Mouse (Mus musculus) intestine, embryonic 14.5 days (tissue): ENCODE measurements around the gene Cutal. TPM values are rescaled to one million over a fixed set of nuclear protein-coding genes. Genes with fewer than 3 reads are reported as not detected.

Experiments used
- ATAC-seq: fragments of 200-750 bp; cut with Nextera tagmentation; replicated peaks from 2 replicates; pipeline ENCODE4 v1.8.0; 2017; ENCODE audit warnings: low read depth, moderate number of reproducible peaks, moderate TSS enrichment, moderate library complexity; ENCODE audit not compliant: low FRiP score, low TSS enrichment
- DNase-seq: peaks from one replicate; pipeline ENCODE4 v3.0.0-alpha.2; 2018; ENCODE audit warnings: low spot score
- H3K27ac ChIP-seq: fragments of 300-500 bp; sonication (generic); 2 replicates; pipeline ENCODE4 v1.5.1; 2014; ENCODE audit warnings: low read depth, mild to moderate bottlenecking, control low read depth
- H3K27me3 ChIP-seq: fragments of 300-500 bp; sonication (generic); replicated peaks from 2 replicates; pipeline ENCODE4 v1.6.1; 2014; ENCODE audit warnings: low read length, control low read depth; ENCODE audit not compliant: control insufficient read depth, insufficient read depth
- H3K36me3 ChIP-seq: fragments of 300-500 bp; sonication (generic); 2 replicates; pipeline ENCODE4 v1.6.1; 2014; ENCODE audit warnings: low read length, control low read depth; ENCODE audit not compliant: control insufficient read depth, insufficient read depth
- H3K4me1 ChIP-seq: fragments of 300-500 bp; sonication (generic); replicated peaks from 2 replicates; pipeline ENCODE4 v1.6.1; 2014; ENCODE audit warnings: low read length, control low read depth, mixed read lengths; ENCODE audit not compliant: control insufficient read depth, insufficient read depth
- H3K4me2 ChIP-seq: fragments of 300-500 bp; sonication (generic); 2 replicates; pipeline ENCODE4 v1.6.1; 2014; ENCODE audit warnings: low read length
- H3K4me3 ChIP-seq: fragments of 300-500 bp; sonication (generic); 2 replicates; pipeline ENCODE4 v1.5.1; 2014; ENCODE audit warnings: low read depth, low read length, control low read depth, mixed read lengths
- H3K9ac ChIP-seq: fragments of 300-500 bp; sonication (generic); 2 replicates; pipeline ENCODE4 v1.6.1; 2014; ENCODE audit warnings: mild to moderate bottlenecking, low read length
- H3K9me3 ChIP-seq: fragments of 300-500 bp; sonication (generic); 2 replicates; pipeline ENCODE4 v1.6.1; 2016; ENCODE audit warnings: low read length, control low read depth; ENCODE audit not compliant: control insufficient read depth
- WGBS: fragments of 180-500 bp; shearing (Covaris S2); extraction: QIAGEN DNeasy Blood & Tissue Kit; methylation state at CpG from one replicate; pipeline ENCODE4 v1.1.7; 2014; 5-methylcytosine and 5-hydroxymethylcytosine counted together
- polyA plus RNA-seq: library from polyadenylated mRNA; unstranded; fragments of >200 nt; fragmentation: Nextera tagmentation; extraction: Ambion mirVana; gene quantifications from 2 replicates; pipeline ENCODE4 v1.2.1, GENCODE M21; 2014

Cutal gene
- polyA plus RNA-seq, 1 experiment from 2014 or later = 2.8 TPM

DNA sequence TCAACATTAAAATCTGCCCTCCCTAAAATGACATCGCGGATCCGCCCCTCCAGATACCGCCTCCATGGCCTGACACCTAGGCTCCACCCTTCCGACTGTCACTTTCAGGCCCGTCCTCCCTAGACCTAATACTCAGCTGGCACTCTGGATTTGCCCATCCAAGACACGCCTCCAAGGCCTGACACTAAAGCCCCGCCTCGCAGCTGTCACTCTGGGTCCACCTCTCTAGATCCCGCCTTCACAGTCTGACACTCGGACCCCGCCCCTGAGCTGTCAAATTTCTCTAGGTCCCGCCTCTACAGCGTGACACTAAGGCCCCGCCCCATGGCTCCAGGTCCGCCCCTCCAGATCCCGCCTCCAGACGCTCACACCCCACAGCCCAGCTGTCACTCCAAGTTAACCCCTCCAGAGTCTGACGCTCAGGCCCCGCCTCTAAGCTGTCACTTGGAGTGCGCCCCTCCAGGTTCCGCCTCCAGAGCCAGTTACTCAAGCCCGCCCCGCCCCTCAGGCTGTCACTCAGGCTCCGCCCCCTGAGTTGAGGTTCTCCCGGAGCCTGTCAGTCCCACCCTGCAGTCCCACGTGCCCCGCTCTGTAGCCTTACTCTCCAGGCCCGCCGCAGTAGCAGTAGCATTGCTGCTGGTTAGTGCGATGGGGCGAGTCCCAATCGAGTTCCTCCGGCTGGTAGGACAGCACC is 30.8 kb downstream of the Cutal start:
- H3K27me3 ChIP-seq = no peaks in the 10 kb centered on the region
- no peaks in the 10 kb centered on the region for H3K36me3 ChIP-seq
- 0 out of 2 replicates have a peak, but pooled peaks cover 5% of the 10 kb centered on the region for H3K4me1 ChIP-seq
- H3K27ac ChIP-seq = no peak overlapping the region; the same call in 1 of the 2 replicates
- WGBS = under 1% methylated on average over 34 of the region's 34 CpGs
- no peak overlapping the region for H3K9ac ChIP-seq
- H3K9me3 ChIP-seq = no peaks in the 10 kb centered on the region
- ATAC-seq = peak; percentile 97
- H3K4me2 ChIP-seq = peak overlapping the region; percentile 56
- DNase-seq = peak; percentile 98
- peak overlapping the region; percentile 31 for H3K4me3 ChIP-seq

DNA sequence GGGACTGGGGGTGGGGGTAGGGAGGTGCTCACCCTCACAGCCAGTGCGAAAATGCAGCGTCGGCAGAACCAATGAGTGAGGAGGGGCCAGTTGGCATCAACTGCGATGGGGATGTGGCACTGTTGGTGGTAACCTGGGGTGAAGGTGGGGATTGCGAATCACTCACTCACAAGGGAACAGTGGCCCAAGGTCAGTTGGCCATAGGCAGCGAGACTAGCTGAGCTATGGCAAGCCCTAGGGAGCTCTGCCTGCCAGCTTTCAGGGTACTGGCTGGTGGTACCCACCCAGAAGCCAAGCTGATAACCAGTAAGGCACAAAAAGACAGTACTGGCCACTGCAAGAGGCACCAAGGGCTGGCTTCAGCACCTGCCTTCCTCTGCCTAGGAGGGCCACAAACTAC is 32.2 kb downstream of the Cutal start:
- H3K27me3 ChIP-seq = 0 out of 2 replicates have a peak, but pooled peaks cover 4% of the 10 kb centered on the region
- no peak overlapping the region for H3K4me3 ChIP-seq
- H3K4me2 ChIP-seq = no peak overlapping the region
- ATAC-seq = no peak
- no peak overlapping the region for H3K27ac ChIP-seq
- WGBS = 64% methylated on average over 6 of the region's 6 CpGs
- H3K9me3 ChIP-seq = no peaks in the 10 kb centered on the region
- 0 out of 2 replicates have a peak, but pooled peaks cover 5% of the 10 kb centered on the region for H3K4me1 ChIP-seq
- H3K36me3 ChIP-seq = no peaks in the 10 kb centered on the region
- DNase-seq = no peak
- H3K9ac ChIP-seq = no peak overlapping the region

DNA sequence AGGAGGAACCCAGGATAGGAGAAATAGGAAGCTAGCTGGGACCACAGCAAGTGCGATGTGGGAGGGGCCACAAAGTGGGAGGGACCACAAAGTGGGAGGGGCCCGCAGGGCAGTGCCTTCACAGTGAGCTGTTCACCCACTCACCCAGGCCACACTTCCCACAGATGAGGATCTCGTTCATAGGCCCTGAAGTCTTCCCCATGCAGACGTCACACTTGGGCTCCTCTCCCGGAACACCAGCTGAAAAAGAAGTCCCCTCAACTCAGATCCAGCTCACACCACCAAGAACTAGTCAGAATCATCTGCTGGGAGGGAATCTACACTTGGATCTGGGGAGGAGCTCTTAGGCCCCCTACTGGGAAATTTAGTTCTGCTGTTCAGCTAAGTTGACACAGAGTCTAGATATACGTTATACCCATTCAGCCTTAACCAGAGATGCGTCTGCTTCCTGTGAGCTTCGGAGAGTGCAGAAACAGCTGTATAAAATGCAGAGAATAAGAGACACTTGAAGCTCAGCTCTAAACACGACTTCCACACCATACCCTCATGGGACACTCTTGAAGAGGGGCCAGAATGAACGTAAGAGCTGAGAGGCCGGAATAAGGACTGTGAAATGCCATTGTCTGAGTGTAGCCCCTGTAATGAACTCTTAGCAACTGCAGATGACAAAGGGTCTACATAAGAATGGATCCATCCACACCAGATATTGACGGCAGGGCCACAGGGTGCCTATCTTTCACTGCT is 32.8 kb downstream of the Cutal start:
- WGBS = 52% methylated on average over 12 of the region's 12 CpGs
- H3K4me3 ChIP-seq = no peak overlapping the region
- no peak overlapping the region for H3K9ac ChIP-seq
- no peaks in the 10 kb centered on the region for H3K36me3 ChIP-seq
- H3K4me1 ChIP-seq = 0 out of 2 replicates have a peak, but pooled peaks cover 5% of the 10 kb centered on the region
- DNase-seq = peak; percentile 52
- peaks cover 7% of the 10 kb centered on the region; the same call in 1 of the 2 replicates for H3K27me3 ChIP-seq
- no peaks in the 10 kb centered on the region for H3K9me3 ChIP-seq
- no peak for ATAC-seq
- H3K4me2 ChIP-seq = no peak overlapping the region
- H3K27ac ChIP-seq = no peak overlapping the region

DNA sequence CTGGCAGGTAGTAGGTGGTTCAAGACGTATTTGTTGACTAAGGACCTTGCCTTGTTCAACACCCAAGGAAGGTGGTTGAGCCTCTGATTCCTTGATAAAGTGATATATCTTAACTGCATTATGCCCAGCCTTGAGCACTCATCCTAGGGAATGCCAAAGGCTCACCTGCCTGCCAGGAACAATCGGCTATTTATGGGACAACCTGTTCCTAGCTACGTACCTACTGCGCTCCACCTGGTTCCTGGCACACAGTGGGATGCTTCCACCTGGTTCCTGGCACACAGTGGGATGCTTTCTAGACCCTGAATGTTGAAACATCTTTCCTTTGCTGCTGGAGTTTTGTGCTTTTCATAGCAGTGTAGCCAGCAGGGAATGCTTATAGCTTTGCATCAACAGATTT is 35.5 kb downstream of the Cutal start:
- Histone ChIP-seq H3K9ac (no peak overlapping the region), H3K27ac (no peak overlapping the region), H3K4me1 (peaks cover 6% of the 10 kb centered on the region; the same call in 1 of the 2 replicates), H3K4me3 (no peak overlapping the region), H3K9me3 (no peaks in the 10 kb centered on the region), H3K4me2 (no peak overlapping the region), H3K27me3 (peaks cover 17% of the 10 kb centered on the region; the same call in 1 of the 2 replicates), H3K36me3 (no peaks in the 10 kb centered on the region)
- DNase-seq (no peak), ATAC-seq (no peak)
- 90% methylated on average over 4 of the region's 4 CpGs for WGBS

DNA sequence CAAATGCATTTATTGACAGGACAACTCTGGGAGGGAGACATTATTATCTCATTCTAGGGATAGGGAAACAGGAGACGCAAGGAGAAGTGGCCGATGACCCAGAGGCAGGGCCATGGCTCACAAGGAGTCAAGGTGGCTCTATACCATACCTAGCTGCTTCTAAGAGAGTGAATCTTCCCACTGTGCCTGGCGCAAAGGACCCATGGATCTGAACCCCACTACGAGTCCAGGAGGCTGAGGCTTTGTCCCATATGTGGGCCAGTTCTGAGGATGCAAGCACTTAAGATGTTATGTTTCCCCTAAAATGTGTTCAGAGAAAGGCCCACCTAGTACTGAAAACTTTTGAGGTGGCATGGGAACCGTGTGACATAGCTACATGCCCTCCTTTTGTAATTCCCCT is 37.7 kb downstream of the Cutal start:
- Histone ChIP-seq H3K27ac (no peak overlapping the region), H3K27me3 (peaks cover 17% of the 10 kb centered on the region; the same call in 1 of the 2 replicates), H3K36me3 (no peaks in the 10 kb centered on the region), H3K4me2 (no peak overlapping the region), H3K4me3 (no peak overlapping the region), H3K9ac (no peak overlapping the region), H3K4me1 (peaks cover 6% of the 10 kb centered on the region; the same call in 1 of the 2 replicates), H3K9me3 (no peaks in the 10 kb centered on the region)
- 84% methylated on average over 5 of the region's 5 CpGs for WGBS
- ATAC-seq = no peak
- DNase-seq = no peak

DNA sequence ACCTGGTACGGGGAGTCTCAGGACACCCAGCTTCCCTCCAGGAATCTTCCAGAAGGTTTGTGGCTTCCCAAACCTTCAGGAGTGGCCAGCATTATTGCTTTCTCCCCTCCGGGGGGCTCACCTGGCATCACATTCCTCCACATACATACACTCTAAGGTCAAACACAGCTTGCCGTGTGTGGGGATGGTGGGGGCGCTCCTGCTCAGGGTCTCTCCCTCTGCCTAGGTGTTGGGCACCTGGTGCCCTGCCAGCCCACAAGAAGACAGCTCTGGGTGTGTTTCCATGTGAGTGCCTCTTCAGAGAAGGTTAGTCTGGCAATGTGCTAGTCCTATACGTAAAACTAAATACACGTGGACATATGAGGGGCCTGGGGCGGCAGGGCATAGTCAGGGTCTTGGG is 38.4 kb downstream of the Cutal start:
- 39% methylated on average over 7 of the region's 7 CpGs for WGBS
- H3K4me2 ChIP-seq = peak overlapping the region; percentile 65
- H3K4me3 ChIP-seq = 0 out of 2 replicates have a peak overlapping the region, but pooled peaks have one; percentile 45
- no peak for ATAC-seq
- peaks cover 17% of the 10 kb centered on the region; the same call in 1 of the 2 replicates for H3K27me3 ChIP-seq
- no peak for DNase-seq
- H3K36me3 ChIP-seq = no peaks in the 10 kb centered on the region
- H3K9ac ChIP-seq = 0 out of 2 replicates have a peak overlapping the region, but pooled peaks have one; percentile 4
- no peak overlapping the region for H3K27ac ChIP-seq
- H3K9me3 ChIP-seq = no peaks in the 10 kb centered on the region
- H3K4me1 ChIP-seq = peaks cover 6% of the 10 kb centered on the region; the same call in 1 of the 2 replicates

DNA sequence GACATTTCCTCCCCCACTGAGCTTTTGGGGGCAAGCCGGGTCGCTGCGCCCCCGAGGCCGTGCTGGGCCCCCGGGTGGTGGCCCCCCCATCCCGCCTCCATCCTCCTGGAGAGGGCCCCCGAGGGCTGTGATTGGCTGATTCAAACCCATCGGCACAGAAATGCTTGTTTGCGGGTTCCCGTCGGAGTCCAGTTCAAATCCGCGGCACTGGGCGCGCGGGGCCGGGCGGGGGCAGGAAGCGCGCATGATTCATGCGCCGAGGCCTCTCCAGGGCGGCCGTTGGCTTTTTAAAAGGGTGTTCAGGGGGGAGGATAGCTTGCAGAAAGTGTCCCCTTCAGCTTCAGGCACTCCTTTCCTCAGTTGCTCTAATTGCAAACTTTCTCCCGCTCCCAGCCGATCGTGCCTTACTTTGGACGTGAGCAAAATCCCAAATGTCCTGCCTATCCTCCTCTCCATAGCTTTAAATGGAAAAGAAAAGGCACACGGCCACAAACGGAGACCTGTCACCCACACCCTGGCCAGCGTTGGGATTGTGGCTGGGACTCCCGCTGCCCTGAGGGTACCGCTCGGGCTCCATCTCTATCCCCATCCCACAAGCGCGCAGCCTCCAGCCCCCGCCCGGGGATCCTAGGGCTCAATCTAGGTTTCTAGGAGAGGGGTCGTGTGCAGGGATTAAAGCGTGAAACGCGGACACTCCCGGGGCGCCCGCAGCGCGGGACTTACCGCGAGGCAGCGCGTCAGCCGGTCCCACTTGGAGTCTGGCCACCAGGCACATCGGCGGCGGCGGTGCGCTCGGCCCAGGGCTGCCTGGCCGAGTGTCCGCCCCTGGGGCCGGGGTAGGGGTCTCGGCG is 39.2 kb downstream of the Cutal start, which contains the start of gene Phf19:
Phf19 (minus strand) TSS at position 809 of the 851 bp plus-strand sequence.
- peaks cover 17% of the 10 kb centered on the region; the same call in 1 of the 2 replicates for H3K27me3 ChIP-seq
- WGBS = under 1% methylated on average over 63 of the region's 64 CpGs
- H3K36me3 ChIP-seq = no peaks in the 10 kb centered on the region
- H3K4me2 ChIP-seq = peak within 1 kb of the TSS; percentile 65
- H3K4me3 ChIP-seq = peak within 1 kb of the TSS; percentile 45
- no peaks in the 10 kb centered on the region for H3K9me3 ChIP-seq
- H3K9ac ChIP-seq = peak within 1 kb of the TSS; percentile 42
- peak; percentile 49 for ATAC-seq
- peaks cover 6% of the 10 kb centered on the region; the same call in 1 of the 2 replicates for H3K4me1 ChIP-seq
- peak within 1 kb of the TSS; percentile 27; the same call in 1 of the 2 replicates for H3K27ac ChIP-seq
- peak; percentile 74 for DNase-seq
